Mouse (Mus musculus): ENCODE data around the gene Kmt2c.
"Not testable (repeated sequence)": the region's sequence is repeated elsewhere in the genome, so short reads cannot be mapped to it uniquely, and the experiment has no call there.

The Kmt2c gene

DNA sequence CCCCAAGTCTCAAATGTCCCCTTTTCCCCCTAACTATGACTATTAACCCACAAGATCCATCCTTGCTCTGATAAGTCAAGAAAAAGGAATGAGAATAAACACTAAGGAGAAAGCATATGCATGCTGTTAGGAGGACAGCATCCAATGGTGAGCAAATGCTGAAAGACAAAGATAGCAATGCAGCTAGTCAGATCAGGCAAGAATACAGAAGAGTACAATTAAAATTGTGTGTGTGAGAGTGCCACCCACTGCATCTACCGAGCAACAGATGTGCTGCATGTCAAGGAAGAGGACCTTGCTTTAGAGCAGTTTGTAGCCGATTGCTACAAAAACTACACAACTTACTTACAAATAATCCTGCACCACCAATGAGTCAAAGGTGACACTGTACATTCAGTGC, 145.1 kb downstream of the Kmt2c start:
- DNase-seq = no peak

DNA sequence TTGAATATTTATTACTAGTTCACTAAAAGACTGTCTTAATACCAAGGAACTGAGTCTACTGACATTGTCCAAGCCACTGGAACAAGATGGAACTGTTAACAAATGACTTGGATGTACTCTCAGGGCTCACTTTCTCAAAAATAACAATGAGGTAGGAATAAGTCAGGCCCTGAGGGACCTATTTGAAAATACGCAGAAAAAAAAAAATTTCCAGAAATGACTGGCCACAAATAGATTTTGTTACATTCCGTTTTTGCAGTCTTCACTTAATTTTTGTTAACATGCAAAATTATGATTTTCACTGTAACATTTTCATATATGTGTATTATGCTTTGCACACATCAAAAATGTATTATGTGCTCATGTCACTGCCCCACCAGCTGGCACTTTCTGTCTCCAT, 167.3 kb downstream of the Kmt2c start:
- DNase-seq = no peak

DNA sequence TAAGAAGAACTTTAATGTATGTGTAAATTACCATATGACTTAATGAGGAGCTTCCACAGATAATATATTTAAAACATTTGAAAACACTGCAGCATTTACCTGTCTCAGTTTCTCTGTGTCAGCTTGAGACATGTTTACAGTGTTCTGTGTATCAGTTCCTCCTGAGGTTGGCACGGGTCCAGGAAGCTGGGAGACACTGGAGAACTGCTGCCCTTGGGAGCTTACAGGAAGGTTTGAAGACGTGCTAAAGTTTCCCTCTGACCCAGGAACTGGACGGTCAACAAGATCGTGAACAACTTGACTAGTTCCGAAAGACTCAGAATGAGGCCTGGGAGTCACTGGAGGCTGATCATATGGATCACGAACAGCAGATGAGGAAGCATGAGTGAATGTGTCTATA, 184.7 kb downstream of the Kmt2c start:
- DNase-seq = no peak

DNA sequence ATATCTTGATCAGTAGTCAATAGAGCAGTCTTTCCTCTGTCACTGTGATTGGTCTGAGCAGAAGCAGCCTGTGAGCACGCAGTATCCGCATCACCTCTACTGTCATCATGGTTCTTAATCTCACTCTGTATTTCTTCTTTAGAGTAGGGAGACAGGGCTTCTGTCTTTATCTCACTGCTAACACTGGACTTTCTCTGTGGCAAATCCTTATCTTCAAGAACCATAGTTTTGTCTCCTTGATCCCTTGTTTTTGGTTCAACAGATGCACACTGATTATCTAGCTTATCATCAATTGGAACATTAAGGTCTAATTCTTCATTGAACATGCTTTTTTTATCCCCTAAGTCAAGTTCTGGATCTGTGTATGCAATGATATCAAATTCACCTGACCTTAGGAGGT, 188.4 kb downstream of the Kmt2c start:
- DNase-seq = no peak

DNA sequence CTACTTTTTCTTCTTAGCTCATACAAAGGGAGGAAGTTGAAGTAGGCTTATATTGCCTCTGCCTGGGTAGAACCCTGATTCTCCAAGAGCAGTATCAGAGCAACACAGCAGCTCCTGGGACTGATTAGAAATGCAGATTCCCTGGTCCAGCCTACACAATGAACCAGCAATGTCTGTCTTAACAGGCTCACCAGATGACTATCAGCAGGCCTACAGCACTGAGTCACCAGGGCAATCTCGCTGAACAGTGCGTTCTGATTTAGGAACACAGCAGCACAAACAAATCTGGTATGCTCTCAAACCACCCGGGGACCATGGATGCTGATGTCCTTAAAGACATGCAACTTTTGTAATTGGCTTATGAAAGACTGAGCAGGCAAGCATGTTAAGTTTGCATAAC, 201.8 kb downstream of the Kmt2c start:
- no peak for DNase-seq

DNA sequence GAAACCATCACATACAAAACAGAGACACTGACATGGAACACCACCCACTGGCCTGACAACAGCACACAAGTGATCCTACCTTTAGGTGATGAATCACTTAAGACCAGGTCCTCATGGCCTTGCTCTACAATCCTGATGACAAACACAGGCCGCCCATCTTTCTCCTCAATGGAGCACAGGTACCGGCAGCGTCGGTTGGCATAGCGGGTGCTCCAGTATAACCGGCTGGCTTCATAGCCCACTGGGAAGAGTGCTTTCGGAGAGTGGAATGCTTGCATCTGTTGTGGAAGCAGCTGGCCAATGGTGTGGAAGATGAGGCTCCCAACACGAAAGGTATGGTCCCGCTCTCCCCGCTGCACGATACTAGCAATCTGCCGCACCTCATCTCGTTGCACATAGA, 214.6 kb downstream of the Kmt2c start:
- DNase-seq = no peak

DNA sequence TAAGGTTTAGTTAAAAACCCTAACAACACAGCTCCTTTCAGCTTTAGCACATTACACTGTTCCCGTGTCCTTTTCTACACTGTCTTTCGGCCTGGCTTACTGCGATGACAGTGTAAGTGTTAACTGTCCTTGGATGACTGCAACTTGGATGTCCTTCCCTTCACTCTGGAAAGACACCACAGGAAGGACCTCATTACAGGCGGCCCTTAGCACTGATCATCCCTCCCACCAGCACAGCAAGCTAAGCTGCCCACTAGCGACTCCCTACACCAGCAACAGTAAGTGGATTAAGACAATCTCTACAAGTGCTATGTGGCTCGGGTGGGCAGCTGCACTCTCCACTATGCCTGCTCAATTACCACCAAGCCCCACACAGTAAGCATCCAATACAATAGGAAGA, 222.2 kb downstream of the Kmt2c start:
- DNase-seq = no peak

DNA sequence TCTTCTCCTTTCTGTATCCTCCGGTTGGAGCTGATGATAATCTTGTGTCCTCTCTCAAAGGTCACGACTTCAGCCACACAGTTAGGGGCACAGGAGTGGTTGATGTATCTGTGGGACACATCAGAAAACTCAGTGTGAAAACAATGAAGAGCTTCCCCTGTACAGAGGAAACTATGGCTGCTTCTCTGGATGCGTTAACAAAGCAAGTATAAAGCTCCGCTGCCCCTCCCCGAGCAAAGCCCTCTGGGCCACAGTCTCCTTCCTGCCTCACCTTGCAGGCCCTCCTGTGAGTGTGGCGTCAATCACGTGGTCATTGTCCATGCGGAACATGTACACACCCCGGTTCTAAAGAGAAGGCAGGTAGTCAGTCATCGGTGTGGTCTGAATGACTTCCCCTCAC, 223.0 kb downstream of the Kmt2c start:
- no peak for DNase-seq

DNA sequence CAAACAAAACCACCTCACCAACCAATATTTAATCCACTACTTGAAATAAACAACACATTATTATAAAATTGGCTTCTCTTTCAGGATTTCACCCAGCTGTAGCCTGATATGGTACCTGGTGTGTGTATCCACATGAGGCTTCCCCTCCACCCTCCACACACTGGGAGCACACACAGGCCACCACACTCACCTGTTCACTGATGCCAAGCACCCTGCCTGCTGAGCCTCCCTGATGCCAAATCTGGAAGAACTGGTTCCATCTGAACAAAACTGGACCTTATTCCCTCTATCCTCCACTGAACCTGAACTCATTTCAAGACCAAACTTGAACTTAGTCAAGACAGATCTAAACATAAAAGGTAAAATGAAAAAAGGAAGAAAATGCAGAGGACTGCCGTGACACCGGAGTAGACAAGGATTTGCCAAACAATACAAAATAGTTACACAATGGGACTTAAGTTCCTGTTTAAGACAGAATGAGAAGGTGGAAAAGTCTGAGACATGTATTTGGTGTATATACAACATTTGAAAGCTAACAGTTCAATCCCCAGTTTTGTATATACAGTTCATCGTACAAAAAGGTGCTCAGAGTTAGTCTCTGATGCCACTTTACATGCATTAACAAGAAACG, 230.2 kb downstream of the Kmt2c start:
- no peak for DNase-seq

DNA sequence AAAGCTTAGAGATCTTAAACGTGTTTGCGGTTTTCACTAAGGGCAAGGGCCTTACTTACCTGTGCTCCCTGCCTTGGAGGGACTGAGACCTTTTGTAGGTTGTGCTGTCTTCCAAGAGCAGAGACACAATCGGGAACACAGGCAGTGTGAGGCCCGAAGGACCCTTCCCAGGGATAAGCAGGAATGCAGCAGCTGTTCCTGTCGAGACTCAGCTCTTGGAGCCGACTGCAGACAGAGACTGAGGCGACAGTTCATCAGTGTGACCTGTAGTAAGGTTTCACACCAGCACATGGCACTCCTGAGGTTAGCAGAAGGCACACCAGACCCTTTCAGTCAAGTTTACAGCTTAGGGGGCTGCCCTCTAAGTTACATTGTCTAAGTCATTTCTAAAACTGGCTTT, 236.3 kb downstream of the Kmt2c start:
- DNase-seq = no peak

DNA sequence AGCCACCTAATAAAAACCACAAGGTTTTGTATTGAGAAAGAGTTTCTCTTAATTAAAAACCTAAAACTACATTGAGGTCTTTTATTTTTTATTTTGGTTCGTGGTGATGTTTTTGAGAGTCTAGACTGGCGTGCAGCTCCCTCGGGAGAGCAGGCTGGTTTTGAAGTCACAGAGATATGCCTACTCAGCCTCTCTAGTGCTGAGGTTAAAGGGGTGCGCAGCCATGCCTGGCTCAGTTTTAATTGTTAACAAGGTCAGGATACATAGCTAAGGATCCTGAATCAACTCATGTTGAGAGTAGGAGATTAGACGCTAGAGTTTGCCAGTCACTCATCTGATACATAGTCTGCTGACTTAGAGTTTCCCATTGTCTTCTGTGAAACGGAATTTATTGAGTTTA, 237.1 kb downstream of the Kmt2c start:
- no peak for DNase-seq

DNA sequence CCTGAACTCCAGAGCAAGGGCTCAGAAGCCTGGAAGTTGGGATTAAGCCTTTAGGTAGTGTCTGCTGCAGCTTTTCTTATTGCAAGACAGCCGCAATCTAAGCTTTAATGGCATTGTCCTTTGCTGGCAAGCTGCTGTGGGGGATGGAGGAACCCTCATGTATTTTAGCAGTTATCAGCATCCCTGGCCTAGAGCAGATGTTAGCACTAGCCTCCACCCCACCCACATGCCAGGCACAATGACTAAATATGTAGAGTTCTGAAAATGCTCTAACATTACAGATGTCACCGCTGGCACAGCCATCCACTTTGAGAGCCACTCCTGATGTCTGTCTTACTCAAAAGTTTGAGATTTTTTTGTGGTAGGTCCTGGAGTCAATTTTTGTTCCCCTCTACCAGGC, 241.9 kb downstream of the Kmt2c start:
- DNase-seq = no peak

DNA sequence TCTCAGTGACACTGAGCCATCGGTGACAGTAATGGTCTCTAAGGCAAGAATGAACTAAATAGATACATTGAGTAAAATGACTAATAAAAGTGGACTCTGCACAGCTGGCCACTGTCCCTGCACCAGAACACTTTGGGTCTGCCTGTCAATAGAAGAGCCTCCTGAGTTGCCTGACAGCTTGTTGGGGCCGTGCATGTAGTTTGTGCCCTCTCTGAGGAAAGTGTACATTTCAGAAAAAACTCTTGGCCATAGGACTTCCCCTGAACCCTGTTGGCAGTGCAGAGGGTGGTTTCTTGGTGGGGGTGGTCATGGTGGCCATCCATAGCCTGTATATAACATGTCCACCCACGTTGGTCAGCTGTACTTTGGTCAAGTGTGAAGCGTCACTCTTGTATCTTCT, 244.1 kb downstream of the Kmt2c start:
- no peak for DNase-seq

DNA sequence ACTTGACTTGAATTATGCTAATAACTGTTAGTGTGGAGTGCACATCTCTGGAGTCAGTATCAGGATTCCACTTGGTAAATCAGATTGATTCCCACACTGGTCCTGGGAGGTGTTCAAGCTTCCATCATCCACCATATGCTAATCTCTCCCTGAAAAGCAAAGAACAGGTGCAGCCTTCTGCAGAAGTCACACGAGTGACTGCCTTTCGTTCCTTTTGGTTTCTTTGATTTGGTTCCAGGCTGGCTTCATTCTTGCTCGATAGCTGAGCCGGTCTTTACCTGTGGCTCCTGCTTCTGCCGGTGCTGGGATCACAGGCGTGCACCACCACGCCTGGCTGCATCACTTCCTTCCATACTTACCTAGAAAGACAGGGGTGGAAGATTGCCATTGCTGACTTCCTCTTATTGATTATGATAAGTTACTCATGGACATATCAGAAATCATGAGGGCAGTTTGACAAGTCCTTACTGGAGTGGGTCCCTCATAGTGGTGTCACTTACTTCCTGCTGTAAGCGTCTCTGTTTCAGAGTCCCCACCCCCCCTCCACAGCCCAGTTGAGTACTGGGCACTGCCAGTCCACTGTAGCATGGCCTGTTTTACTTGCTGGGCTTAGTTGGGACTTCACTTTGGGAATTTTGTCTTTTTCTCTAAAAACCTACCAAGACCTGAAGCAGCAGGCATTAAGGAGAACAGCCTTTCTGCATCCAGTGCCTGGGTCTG, 245.6 kb downstream of the Kmt2c start:
- no peak for DNase-seq

DNA sequence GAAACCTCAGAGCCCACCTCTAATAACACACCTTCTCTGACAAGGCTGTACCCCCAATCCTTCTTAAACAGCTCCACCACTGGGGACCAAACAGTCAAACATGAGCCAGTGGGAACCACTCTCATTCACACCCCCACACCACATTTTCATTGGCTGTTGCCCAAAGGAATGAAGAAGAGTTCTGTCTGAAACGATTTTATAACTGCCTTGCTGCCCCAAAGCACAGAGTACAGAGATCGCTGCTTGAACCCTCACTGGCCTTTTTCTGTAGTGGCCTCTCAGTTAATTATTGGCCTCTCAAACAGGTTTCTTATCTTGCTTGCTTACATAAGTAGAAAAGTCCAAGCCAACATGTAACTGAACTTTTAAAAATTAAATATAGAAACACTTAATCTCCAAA, 246.2 kb downstream of the Kmt2c start:
- no peak for DNase-seq

DNA sequence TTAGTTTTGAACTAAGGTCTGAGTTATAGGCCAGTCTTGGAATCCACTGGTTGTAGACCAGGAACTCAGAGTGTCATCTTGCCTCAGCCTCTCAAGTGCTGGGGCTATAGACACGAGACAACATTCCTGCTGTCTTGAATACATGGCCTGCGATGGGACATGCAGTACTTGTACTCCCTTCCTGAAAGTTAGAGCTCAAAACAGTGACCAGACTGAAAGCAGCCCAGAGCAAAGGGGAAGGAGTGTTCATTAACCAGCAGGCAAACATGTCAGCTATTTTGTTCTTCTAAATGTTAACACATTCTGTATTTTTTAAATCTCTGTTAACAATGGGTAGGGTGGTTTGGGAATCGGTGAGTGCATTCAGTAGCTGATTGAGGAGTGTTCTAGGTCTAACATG, 251.5 kb downstream of the Kmt2c start:
- no peak for DNase-seq

DNA sequence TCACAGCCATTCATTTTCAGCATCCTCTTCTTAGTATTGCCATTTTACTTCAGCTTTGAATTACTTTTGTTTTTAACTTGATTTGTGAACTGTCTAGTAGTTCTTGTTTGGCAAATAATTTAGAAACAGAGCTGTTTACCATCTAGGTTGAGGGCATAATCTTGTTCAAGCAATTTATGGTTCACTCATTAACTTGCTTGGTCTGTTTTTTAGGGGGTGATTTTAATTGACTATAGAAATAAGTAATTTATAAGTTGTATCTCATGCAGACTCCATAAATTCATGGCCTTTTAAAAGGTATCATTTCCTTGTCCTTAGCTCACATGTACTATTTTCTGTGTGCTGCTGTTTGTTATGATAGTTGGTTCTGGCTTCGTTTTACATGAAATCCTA, 252.1 kb downstream of the Kmt2c start:
- DNase-seq = no peak

DNA sequence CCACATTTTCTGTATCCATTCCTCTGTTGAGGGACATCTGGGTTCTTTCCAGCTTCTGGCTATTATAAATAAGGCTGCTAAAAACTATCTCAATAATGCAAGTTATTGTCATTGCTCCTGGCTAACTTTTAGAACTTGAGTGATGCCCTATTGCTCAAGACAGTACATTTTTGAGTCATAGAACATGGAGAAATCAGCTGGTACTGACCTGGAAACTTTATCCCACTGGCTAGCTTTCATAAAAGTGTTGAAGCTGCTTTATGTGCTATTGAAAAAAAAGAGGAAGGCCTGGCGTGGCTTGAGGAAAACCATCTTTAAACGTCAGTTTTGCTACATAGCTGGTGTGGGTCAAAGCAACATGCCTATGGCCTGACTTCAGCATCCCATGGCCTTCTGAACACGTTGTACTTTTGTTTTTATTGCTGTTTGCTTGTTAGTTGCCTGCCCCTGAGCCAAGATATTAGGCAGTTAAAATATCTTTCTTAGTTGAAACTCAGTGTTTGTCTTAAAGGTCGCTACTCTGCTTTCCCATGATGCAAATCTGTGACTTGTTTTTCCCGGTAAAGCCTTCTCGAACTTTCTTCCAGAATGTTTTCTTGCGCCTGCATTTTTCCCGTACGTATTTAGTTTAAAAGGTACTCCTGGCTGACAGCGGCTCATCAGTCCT, 252.6 kb downstream of the Kmt2c start:
- DNase-seq = no peak

DNA sequence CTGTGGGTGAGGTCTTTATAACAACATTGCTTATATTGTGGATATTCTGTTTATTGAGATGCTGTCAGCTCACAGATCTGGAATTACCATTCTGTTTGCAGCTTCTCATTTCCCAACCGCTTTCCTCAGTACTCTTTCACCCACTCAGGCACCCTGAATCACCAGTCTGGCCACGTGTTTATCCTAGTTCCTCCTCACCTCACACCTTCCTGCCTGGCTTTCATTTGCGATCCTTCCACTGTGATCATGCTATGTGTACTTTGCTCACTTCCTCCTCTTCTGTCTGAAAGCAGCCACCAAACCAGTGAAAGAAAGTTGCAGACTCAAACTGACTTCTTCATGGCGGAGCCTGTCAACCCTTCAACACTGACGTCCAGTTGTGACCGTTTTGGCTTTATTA, 255.5 kb downstream of the Kmt2c start:
- DNase-seq = no peak

DNA sequence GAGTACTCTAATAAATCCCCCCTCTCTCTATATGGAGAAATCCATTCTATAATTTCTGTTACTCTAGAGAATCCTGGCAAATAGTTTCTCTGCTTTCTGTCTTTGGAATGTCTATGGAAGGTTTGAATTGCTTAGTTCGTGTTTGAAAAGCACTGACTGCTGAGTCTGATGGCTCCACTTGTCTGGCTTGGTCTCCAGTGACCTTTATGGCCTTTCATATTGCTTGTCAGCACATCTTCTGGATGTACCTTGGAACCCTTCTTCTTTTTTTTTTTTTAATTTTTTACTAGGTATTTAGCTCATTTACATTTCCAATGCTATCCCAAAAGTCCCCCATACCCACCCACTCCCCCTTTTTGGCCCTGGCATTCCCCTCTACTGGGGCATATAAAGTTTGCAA, 274.2 kb downstream of the Kmt2c start:
- not testable (repeated sequence) for DNase-seq

DNA sequence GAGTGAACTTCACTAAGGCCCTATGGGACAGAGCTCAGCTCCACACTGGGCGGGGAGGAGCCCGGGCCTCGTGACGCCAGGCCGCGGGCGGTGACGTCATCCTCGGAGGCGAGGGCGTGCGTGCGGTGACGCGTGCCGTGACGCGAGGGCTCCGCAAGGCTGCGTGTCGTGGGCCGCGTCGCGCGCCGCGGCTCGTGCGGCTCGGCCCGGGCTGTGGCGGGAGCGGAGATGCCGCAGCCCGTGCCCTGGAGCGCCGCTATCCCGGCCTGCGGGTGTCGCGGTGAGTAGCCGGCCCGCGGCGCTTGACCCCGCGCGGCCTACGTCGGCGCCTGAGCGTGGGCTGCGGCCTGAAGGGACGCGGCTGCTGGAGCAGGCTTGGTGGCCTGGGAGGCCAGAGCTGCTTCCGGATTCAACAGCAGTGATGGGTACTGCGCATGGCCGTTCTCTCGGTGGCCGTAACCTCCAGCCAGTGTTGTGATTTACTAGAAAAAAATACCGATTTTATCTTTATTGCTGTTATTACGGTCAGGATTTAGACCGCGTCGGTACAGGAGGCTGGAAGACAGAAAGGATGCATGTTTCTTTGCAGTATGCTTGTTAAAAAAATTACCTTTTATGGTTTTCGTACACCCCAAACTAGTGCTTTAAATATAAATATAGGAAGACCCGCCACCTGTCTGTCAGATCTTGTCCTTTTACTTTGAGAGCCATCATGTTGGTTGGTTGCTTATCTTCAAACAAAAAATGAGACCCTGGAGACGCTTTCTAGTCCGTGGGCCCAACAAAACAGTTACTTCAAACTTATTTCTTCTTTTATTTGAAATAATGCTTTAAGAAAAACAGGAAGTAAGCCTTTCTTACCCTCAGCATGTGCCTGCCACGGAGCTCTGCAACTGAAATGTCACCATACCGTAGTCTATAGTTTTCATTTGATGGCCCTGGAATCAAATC, 275.6 kb downstream of the Kmt2c start, which contains the start of gene E130116L18Rik:
TSS of gene E130116L18Rik (minus strand) at position 402 of the 951 bp plus-strand sequence.
- DNase-seq = peak; percentile 98 to 99

Measured in B cell, adult 2 months (primary cell).